Mouse (Mus musculus) CH12.LX (cell line): ENCODE data around the gene Taf8. TPM values are rescaled to one million over a fixed set of nuclear protein-coding genes. Genes with fewer than 3 reads are reported as not detected.

Experiments used
- DNase-seq: peaks from one replicate; pipeline ENCODE4 v3.0.0-alpha.2; 2013; ENCODE audit errors: extremely low read depth
- H3K27ac ChIP-seq: 2 replicates; pipeline ENCODE4 v1.5.1; 2012; ENCODE audit warnings: low read depth, mild to moderate bottlenecking, control low read depth, moderate library complexity; ENCODE audit not compliant: insufficient read depth
- H3K27me3 ChIP-seq: replicated peaks from 2 replicates; pipeline ENCODE3; 2012; ENCODE audit warnings: inconsistent platforms
- H3K36me3 ChIP-seq, 2 experiments: replicated peaks in 1 of 2; 2 replicates each; pipeline versions ENCODE3 to v1.6.1; 2012; ENCODE audit warnings: inconsistent platforms in 1 of 2, low read length in 1 of 2, mild to moderate bottlenecking in 1 of 2, mixed read lengths in 1 of 2, moderate library complexity in 1 of 2; ENCODE audit not compliant: control insufficient read depth in 1 of 2, insufficient read depth in 1 of 2
- H3K4me1 ChIP-seq, 2 experiments: 2 replicates each; pipeline ENCODE4 v1.6.1; 2012; ENCODE audit warnings: inconsistent platforms in 1 of 2, moderate library complexity in 1 of 2; ENCODE audit not compliant: insufficient read depth in 2 of 2, control insufficient read depth in 1 of 2
- H3K4me2 ChIP-seq: 2 replicates; pipeline ENCODE4 v1.6.1; 2012; ENCODE audit warnings: low read depth, mild to moderate bottlenecking, control low read depth; ENCODE audit not compliant: poor library complexity, insufficient read depth, severe bottlenecking
- H3K4me3 ChIP-seq, 3 experiments: fragments of 150-350 bp in 1 of 3; sonication (generic) in 1 of 3; replicated peaks in 1 of 3; 2 replicates each; pipeline versions ENCODE3 to v1.5.1; 2011 to 2012; ENCODE audit warnings: low read depth in 2 of 3, low read length in 2 of 3, mild to moderate bottlenecking in 2 of 3, moderate library complexity in 2 of 3, control low read depth in 1 of 3, improper control_type of control experiment in 1 of 3, inconsistent platforms in 1 of 3, mixed read lengths in 1 of 3; ENCODE audit not compliant: poor library complexity in 1 of 3
- H3K79me2 ChIP-seq: replicated peaks from 2 replicates; pipeline ENCODE4 v1.6.1; 2012; ENCODE audit warnings: mild to moderate bottlenecking, moderate library complexity; ENCODE audit not compliant: control insufficient read depth, poor library complexity, insufficient read depth, severe bottlenecking; ENCODE audit errors: extremely low read depth
- H3K9ac ChIP-seq: 2 replicates; pipeline ENCODE4 v1.6.1; 2012; ENCODE audit warnings: low read depth, mild to moderate bottlenecking, control low read depth, moderate library complexity; ENCODE audit not compliant: insufficient read depth
- H3K9me3 ChIP-seq: replicated peaks from 2 replicates; pipeline ENCODE3; 2012; ENCODE audit warnings: low read length, inconsistent platforms, mixed read lengths
- BHLHE40 ChIP-seq: IDR thresholded peaks from 2 replicates; pipeline ENCODE4 v1.6.1; 2011; ENCODE audit warnings: mild to moderate bottlenecking, low read depth, low read length, improper control_type of control experiment
- CHD1 ChIP-seq: IDR thresholded peaks from 2 replicates; pipeline ENCODE4 v1.6.1; 2012; ENCODE audit warnings: low read depth, low read length, improper control_type of control experiment, inconsistent platforms
- CHD2 ChIP-seq: IDR thresholded peaks from 2 replicates; pipeline ENCODE4 v1.6.1; 2011; ENCODE audit warnings: low read length, improper control_type of control experiment
- E2F4 ChIP-seq: IDR thresholded peaks from 2 replicates; pipeline ENCODE4 v1.6.1; 2011; ENCODE audit warnings: low read depth, low read length, improper control_type of control experiment; ENCODE audit not compliant: insufficient replicate concordance
- ELF1 ChIP-seq: IDR thresholded peaks from 2 replicates; pipeline ENCODE4 v1.6.1; 2014; ENCODE audit warnings: low read depth, mild to moderate bottlenecking, inconsistent platforms, low read length, improper control_type of control experiment
- HCFC1 ChIP-seq: IDR thresholded peaks from 2 replicates; pipeline ENCODE4 v1.6.1; 2012; ENCODE audit warnings: low read depth, mild to moderate bottlenecking, inconsistent platforms, low read length, improper control_type of control experiment
- IRF4 ChIP-seq: IDR thresholded peaks from 2 replicates; pipeline ENCODE4 v1.6.1; 2014; ENCODE audit warnings: low read depth, mild to moderate bottlenecking, inconsistent platforms, low read length, improper control_type of control experiment
- JUN ChIP-seq: IDR thresholded peaks from 2 replicates; pipeline ENCODE4 v1.6.1; 2011; ENCODE audit warnings: low read depth, mild to moderate bottlenecking, low read length, improper control_type of control experiment, moderate library complexity; ENCODE audit not compliant: insufficient read depth
- JUND ChIP-seq: conservative IDR thresholded peaks from 2 replicates; pipeline ENCODE4 v1.6.1; 2011; ENCODE audit warnings: low read depth, low read length, improper control_type of control experiment
- KAT2A ChIP-seq: IDR thresholded peaks from 2 replicates; pipeline ENCODE4 v1.6.1; 2012; ENCODE audit warnings: low read length, improper control_type of control experiment, inconsistent platforms; ENCODE audit not compliant: insufficient replicate concordance
- MAFK ChIP-seq: IDR thresholded peaks from 2 replicates; pipeline ENCODE4 v1.6.1; 2011; ENCODE audit warnings: low read length, improper control_type of control experiment; ENCODE audit not compliant: insufficient replicate concordance
- MAX ChIP-seq: IDR thresholded peaks from 2 replicates; pipeline ENCODE4 v1.6.1; 2011; ENCODE audit warnings: low read length, improper control_type of control experiment
- MAZ ChIP-seq: IDR thresholded peaks from 2 replicates; pipeline ENCODE4 v1.6.1; 2012; ENCODE audit warnings: low read depth, mild to moderate bottlenecking, inconsistent platforms, low read length, improper control_type of control experiment, moderate library complexity
- MEF2A ChIP-seq: IDR thresholded peaks from 2 replicates; pipeline ENCODE4 v1.6.1; 2014; ENCODE audit warnings: low read depth, mild to moderate bottlenecking, inconsistent platforms, low read length, improper control_type of control experiment, borderline replicate concordance
- MXI1 ChIP-seq: IDR thresholded peaks from 2 replicates; pipeline ENCODE4 v1.6.1; 2011; ENCODE audit warnings: mild to moderate bottlenecking, low read depth, low read length, improper control_type of control experiment
- NRF1 ChIP-seq: IDR thresholded peaks from 2 replicates; pipeline ENCODE4 v1.6.1; 2014; ENCODE audit warnings: low read depth, mild to moderate bottlenecking, inconsistent platforms, low read length, improper control_type of control experiment, moderate library complexity
- RAD21 ChIP-seq: IDR thresholded peaks from 2 replicates; pipeline ENCODE4 v1.6.1; 2011; ENCODE audit warnings: low read depth, mild to moderate bottlenecking, low read length, improper control_type of control experiment, moderate library complexity
- SIN3A ChIP-seq: IDR thresholded peaks from 2 replicates; pipeline ENCODE4 v1.6.1; 2012; ENCODE audit warnings: low read length, improper control_type of control experiment, inconsistent platforms
- TBP ChIP-seq: conservative IDR thresholded peaks from 2 replicates; pipeline ENCODE4 v1.6.1; 2011; ENCODE audit warnings: low read depth, low read length, improper control_type of control experiment
- TCF12 ChIP-seq: IDR thresholded peaks from 2 replicates; pipeline ENCODE4 v1.6.1; 2014; ENCODE audit warnings: low read depth, mild to moderate bottlenecking, inconsistent platforms, low read length, improper control_type of control experiment
- UBTF ChIP-seq: IDR thresholded peaks from 2 replicates; pipeline ENCODE4 v1.6.1; 2012; ENCODE audit warnings: low read depth, mild to moderate bottlenecking, inconsistent platforms, low read length, improper control_type of control experiment, moderate library complexity
- ZC3H11A ChIP-seq: IDR thresholded peaks from 2 replicates; pipeline ENCODE4 v1.6.1; 2012; ENCODE audit warnings: low read depth, mild to moderate bottlenecking, inconsistent platforms, low read length, improper control_type of control experiment
- ZKSCAN1 ChIP-seq: IDR thresholded peaks from 2 replicates; pipeline ENCODE4 v1.6.1; 2012; ENCODE audit warnings: low read depth, inconsistent platforms, low read length, improper control_type of control experiment, borderline replicate concordance
- dilution Hi-C: fragments of 300-500 bp; cut with MboI; formaldehyde crosslinking; loops from 2 replicates; pipeline ENCODE4 v1.14.3; 2020; ENCODE audit warnings: low sequenced_read_pairs; ENCODE audit not compliant: extremely low pct_unique_long_range_greater_than_20kb, extremely low pct_ligation_motif_present
- in situ Hi-C: fragments of 300-500 bp; cut with MboI; formaldehyde crosslinking; loops from 3 replicates; pipeline ENCODE4 v1.14.3; 2019; ENCODE audit warnings: low sequenced_read_pairs, low pct_ligation_motif_present, low pct_unique_long_range_greater_than_20kb, mixed read lengths
- polyA plus RNA-seq: library from polyadenylated mRNA; unstranded; fragments of >175 nt; gene quantifications from 2 replicates; pipeline ENCODE4 v1.2.1, GENCODE M21; 2012; ENCODE audit warnings: low read depth; ENCODE audit not compliant: insufficient read length
- total RNA-seq, 2 experiments: library from RNA; depleted of rRNA; stranded (reverse); fragments of 300-350 nt in 1 of 2; fragments of >200 nt in 1 of 2; gene quantifications; 2 replicates each; pipeline ENCODE4 v1.2.3; 2012 to 2014

The Taf8 gene
- total and polyA plus RNA-seq, 3 experiments: 16.9 to 18.0 (median 17.0) TPM

DNA sequence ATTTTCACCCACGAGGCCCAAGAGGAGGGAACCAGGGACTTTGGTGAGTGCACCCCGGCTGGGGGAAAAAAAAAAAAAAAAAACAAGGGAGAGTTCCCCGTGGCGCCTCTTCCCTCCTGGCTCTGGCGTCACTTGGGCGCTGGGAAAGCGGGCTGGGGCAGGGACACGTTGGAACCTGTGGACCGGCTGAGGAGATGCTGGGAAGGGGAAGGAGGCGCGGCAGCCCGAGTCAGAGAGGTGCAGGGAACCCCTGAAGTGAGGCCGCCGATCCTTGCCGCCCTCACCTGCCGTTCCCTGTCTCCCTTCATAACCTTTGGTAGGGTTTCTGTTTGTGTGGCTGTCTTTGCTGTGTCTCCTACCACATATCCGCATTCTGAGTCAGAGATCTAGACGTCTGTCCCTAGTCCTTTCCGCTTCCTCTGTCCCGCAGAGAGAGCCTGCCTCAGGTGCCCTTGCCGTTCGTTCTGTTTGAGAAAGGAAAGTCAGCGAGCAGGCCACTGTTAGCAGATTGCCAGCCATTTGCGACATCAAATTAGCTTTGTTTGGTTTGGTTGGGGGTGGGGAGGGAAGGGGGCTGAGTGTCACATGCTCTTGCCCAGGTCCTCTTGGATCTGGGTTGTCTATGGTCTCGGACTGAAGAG is 65.1 kb downstream of the Taf8 start, which contains the start of gene 1700001C19Rik:
1700001C19Rik (minus strand) TSS at position 470 of the 641 bp plus-strand sequence.
- no peak within 1 kb of the TSS for H3K4me3 ChIP-seq

DNA sequence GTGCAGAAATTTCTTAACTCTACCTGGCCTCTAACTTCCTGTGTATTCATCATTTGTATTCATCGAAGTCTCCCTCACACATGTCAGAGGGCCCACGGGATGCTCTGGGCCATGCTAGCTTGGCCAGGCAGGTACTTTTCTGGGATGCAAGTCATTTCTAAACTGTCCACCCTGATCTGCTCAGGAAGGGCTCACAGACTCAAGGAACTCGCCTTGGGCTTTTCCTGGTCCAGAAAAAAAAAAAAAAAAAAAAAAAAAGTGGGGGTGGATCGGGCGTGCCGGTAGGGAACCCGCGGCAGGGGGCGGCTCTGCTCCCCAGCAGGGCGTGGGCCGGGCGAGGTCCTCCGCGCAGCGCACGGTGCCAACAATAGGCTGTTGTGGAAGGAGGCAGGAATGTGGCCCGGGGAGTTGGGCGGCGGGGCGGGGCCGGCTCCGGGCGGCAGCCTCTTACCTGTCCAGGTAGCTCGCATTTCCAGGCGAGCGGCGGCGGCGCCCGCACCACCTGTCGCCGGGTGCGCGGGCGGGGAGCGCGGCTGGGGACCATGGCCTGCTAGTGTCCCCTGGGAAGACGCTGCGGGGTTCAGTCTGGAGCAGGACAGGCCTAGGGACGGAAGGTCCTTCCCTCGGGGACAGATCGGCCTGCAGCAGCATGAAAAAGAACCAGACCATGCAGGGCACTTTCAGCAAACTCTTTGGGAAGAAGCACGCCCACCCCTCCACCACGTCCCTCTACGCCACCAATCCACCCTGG is 65.8 kb downstream of the Taf8 start, which contains the start of gene AI661453:
AI661453 (plus strand) TSS at position 460 of the 751 bp plus-strand sequence.
- TF ChIP-seq NRF1 (no peak), CHD2 (no peak), TBP (no peak), HCFC1 (no peak), CHD1 (no peak), IRF4 (no peak), MAFK (no peak), RAD21 (no peak), JUND (no peak), MAZ (no peak), MEF2A (no peak), BHLHE40 (no peak), TCF12 (no peak), UBTF (no peak), ZKSCAN1 (no peak), SIN3A (no peak)
- TF ChIP-seq, all 38 proteins: peak for 0
- Histone ChIP-seq H3K9me3 (peaks cover 8% of the 10 kb centered on the region), H3K4me3 (no peak within 1 kb of the TSS), H3K4me2 (no peak within 1 kb of the TSS), H3K27me3 (no peaks in the 10 kb centered on the region), H3K4me1 (peaks cover 4 to 24% of the 10 kb centered on the region in 2 experiments), H3K36me3 (no peaks in the 10 kb centered on the region), H3K9ac (no peak within 1 kb of the TSS), H3K27ac (no peak within 1 kb of the TSS), H3K79me2 (no peaks in the 10 kb centered on the region)
- no peak for DNase-seq
- in situ Hi-C loops (no loop called here), dilution Hi-C loops (no loop called here)

More for the DNA sequence above, 65.1 kb downstream of the Taf8 start, which contains the start of gene 1700001C19Rik:
- peaks cover 4 to 31% of the 10 kb centered on the region in 2 experiments for H3K4me1 ChIP-seq
- in situ Hi-C loops: no loop called here
- no peak within 1 kb of the TSS for H3K4me2 ChIP-seq
- H3K79me2 ChIP-seq: no peaks in the 10 kb centered on the region
- DNase-seq: no peak
- no peak within 1 kb of the TSS for H3K27ac ChIP-seq
- no peaks in the 10 kb centered on the region for H3K27me3 ChIP-seq
- no peak within 1 kb of the TSS for H3K9ac ChIP-seq
- H3K36me3 ChIP-seq: no peaks in the 10 kb centered on the region
- H3K9me3 ChIP-seq: peaks cover 8% of the 10 kb centered on the region
- dilution Hi-C loops: no loop called here
- TF ChIP-seq NRF1 (no peak), IRF4 (no peak), TBP (no peak), TCF12 (no peak), E2F4 (no peak), MXI1 (no peak), RAD21 (no peak), CHD2 (no peak), MAX (no peak), MEF2A (no peak), KAT2A (no peak), MAZ (no peak), CHD1 (no peak), UBTF (no peak), ZC3H11A (no peak), ELF1 (no peak), JUN (no peak)
